Mouse (Mus musculus): ENCODE results near the gene Man2a1. TPM values are rescaled to one million over a fixed set of nuclear protein-coding genes. Genes with fewer than 3 reads are reported as not detected.

Gene Man2a1
- polyA plus RNA-seq, 1 experiment, result 21.3 TPM

GRCm38 (mm10) chr17:64608923-64609598 lies 8.5 kb downstream of the Man2a1 start:
- TF ChIP-seq POLR2A (IDR thresholded peaks at IDR 0.05; ENCODE audit: control insufficient read depth, extremely low read depth, insufficient read depth, low read length, poor library complexity), result no peak
- TF ChIP-seq CTCF (IDR thresholded peaks at IDR 0.05; ENCODE audit: borderline replicate concordance, control insufficient read depth, extremely low read depth, insufficient read depth, low read length, poor library complexity), result no peak
- Histone ChIP-seq H3K27me3 (ENCODE audit: control insufficient read depth, insufficient read depth, low read length) (no peaks in the 10 kb centered on the region), H3K4me1 (replicated peaks; ENCODE audit: control insufficient read depth, insufficient read depth, low read length) (0 out of 2 replicates have a peak, but pooled peaks cover 2% of the 10 kb centered on the region), H3K4me3 (ENCODE audit: control insufficient read depth, insufficient read depth, low read length) (no peak overlapping the region), H3K36me3 (ENCODE audit: control insufficient read depth, insufficient read depth, low read length) (no peaks in the 10 kb centered on the region; the same call in 1 of the 2 replicates), H3K27ac (ENCODE audit: control insufficient read depth, insufficient read depth, low read length) (no peak overlapping the region)
- DNase-seq, result no peak
- 86% methylated on average over 6 of the region's 6 CpGs for WGBS

- Histone ChIP-seq H3K27ac (ENCODE audit: control insufficient read depth, insufficient read depth, low read length) (no peak overlapping the region), H3K4me1 (replicated peaks; ENCODE audit: control insufficient read depth, insufficient read depth, low read length) (peaks cover under 1% of the 10 kb centered on the region; the same call in 1 of the 2 replicates), H3K4me3 (ENCODE audit: control insufficient read depth, insufficient read depth, low read length) (no peak overlapping the region), H3K27me3 (ENCODE audit: control insufficient read depth, insufficient read depth, low read length) (no peaks in the 10 kb centered on the region), H3K36me3 (ENCODE audit: control insufficient read depth, insufficient read depth, low read length) (no peaks in the 10 kb centered on the region; the same call in 1 of the 2 replicates)
- TF ChIP-seq CTCF (IDR thresholded peaks at IDR 0.05; ENCODE audit: borderline replicate concordance, control insufficient read depth, extremely low read depth, insufficient read depth, low read length, poor library complexity) (no peak), POLR2A (IDR thresholded peaks at IDR 0.05; ENCODE audit: control insufficient read depth, extremely low read depth, insufficient read depth, low read length, poor library complexity) (no peak)
- 90% methylated on average over 3 of the region's 3 CpGs for WGBS
- DNase-seq, result no peak
Measured at GRCm38 (mm10) chr17:64609741-64610140, 9.2 kb downstream of the Man2a1 start.

GRCm38 (mm10) chr17:64611426-64611825 lies 10.9 kb downstream of the Man2a1 start:
- Histone ChIP-seq H3K27me3 (ENCODE audit: control insufficient read depth, insufficient read depth, low read length) (no peaks in the 10 kb centered on the region), H3K4me1 (replicated peaks; ENCODE audit: control insufficient read depth, insufficient read depth, low read length) (peaks cover 3% of the 10 kb centered on the region; the same call in 1 of the 2 replicates), H3K4me3 (ENCODE audit: control insufficient read depth, insufficient read depth, low read length) (no peak overlapping the region), H3K27ac (ENCODE audit: control insufficient read depth, insufficient read depth, low read length) (no peak overlapping the region), H3K36me3 (ENCODE audit: control insufficient read depth, insufficient read depth, low read length) (no peaks in the 10 kb centered on the region; the same call in 1 of the 2 replicates)
- no peak for DNase-seq
- TF ChIP-seq POLR2A (IDR thresholded peaks at IDR 0.05; ENCODE audit: control insufficient read depth, extremely low read depth, insufficient read depth, low read length, poor library complexity), result no peak
- no peak for TF ChIP-seq CTCF (IDR thresholded peaks at IDR 0.05; ENCODE audit: borderline replicate concordance, control insufficient read depth, extremely low read depth, insufficient read depth, low read length, poor library complexity)
- WGBS, result 95% methylated on average over 5 of the region's 5 CpGs

- Histone ChIP-seq H3K36me3 (ENCODE audit: control insufficient read depth, insufficient read depth, low read length) (no peaks in the 10 kb centered on the region; the same call in 1 of the 2 replicates), H3K27ac (ENCODE audit: control insufficient read depth, insufficient read depth, low read length) (no peak overlapping the region), H3K4me3 (ENCODE audit: control insufficient read depth, insufficient read depth, low read length) (no peak overlapping the region), H3K4me1 (replicated peaks; ENCODE audit: control insufficient read depth, insufficient read depth, low read length) (peaks cover 3% of the 10 kb centered on the region; the same call in 1 of the 2 replicates), H3K27me3 (ENCODE audit: control insufficient read depth, insufficient read depth, low read length) (no peaks in the 10 kb centered on the region)
- no peak for TF ChIP-seq CTCF (IDR thresholded peaks at IDR 0.05; ENCODE audit: borderline replicate concordance, control insufficient read depth, extremely low read depth, insufficient read depth, low read length, poor library complexity)
- TF ChIP-seq POLR2A (IDR thresholded peaks at IDR 0.05; ENCODE audit: control insufficient read depth, extremely low read depth, insufficient read depth, low read length, poor library complexity), result no peak
- no peak for DNase-seq
- 93% methylated on average over 16 of the region's 16 CpGs for WGBS
Measured at GRCm38 (mm10) chr17:64612135-64612885, 11.8 kb downstream of the Man2a1 start.

- WGBS, result 96% methylated on average over 3 of the region's 3 CpGs
- peaks cover 3% of the 10 kb centered on the region; the same call in 1 of the 2 replicates for H3K4me1 ChIP-seq (replicated peaks; ENCODE audit: control insufficient read depth, insufficient read depth, low read length)
- H3K27me3 ChIP-seq (ENCODE audit: control insufficient read depth, insufficient read depth, low read length), result no peaks in the 10 kb centered on the region
- H3K4me3 ChIP-seq (ENCODE audit: control insufficient read depth, insufficient read depth, low read length), result no peak overlapping the region
- no peaks in the 10 kb centered on the region; the same call in 1 of the 2 replicates for H3K36me3 ChIP-seq (ENCODE audit: control insufficient read depth, insufficient read depth, low read length)
- H3K27ac ChIP-seq (ENCODE audit: control insufficient read depth, insufficient read depth, low read length), result no peak overlapping the region
- TF ChIP-seq CTCF (IDR thresholded peaks at IDR 0.05; ENCODE audit: borderline replicate concordance, control insufficient read depth, extremely low read depth, insufficient read depth, low read length, poor library complexity) (no peak), POLR2A (IDR thresholded peaks at IDR 0.05; ENCODE audit: control insufficient read depth, extremely low read depth, insufficient read depth, low read length, poor library complexity) (no peak)
- DNase-seq, result no peak
Measured at GRCm38 (mm10) chr17:64612930-64613329, 12.4 kb downstream of the Man2a1 start.

- DNase-seq, result no peak
- TF ChIP-seq CTCF (IDR thresholded peaks at IDR 0.05; ENCODE audit: borderline replicate concordance, control insufficient read depth, extremely low read depth, insufficient read depth, low read length, poor library complexity) (no peak), POLR2A (IDR thresholded peaks at IDR 0.05; ENCODE audit: control insufficient read depth, extremely low read depth, insufficient read depth, low read length, poor library complexity) (no peak)
- Histone ChIP-seq H3K27ac (ENCODE audit: control insufficient read depth, insufficient read depth, low read length) (no peak overlapping the region), H3K4me1 (replicated peaks; ENCODE audit: control insufficient read depth, insufficient read depth, low read length) (peaks cover 3% of the 10 kb centered on the region; the same call in 1 of the 2 replicates), H3K36me3 (ENCODE audit: control insufficient read depth, insufficient read depth, low read length) (no peaks in the 10 kb centered on the region; the same call in 1 of the 2 replicates), H3K27me3 (ENCODE audit: control insufficient read depth, insufficient read depth, low read length) (no peaks in the 10 kb centered on the region), H3K4me3 (ENCODE audit: control insufficient read depth, insufficient read depth, low read length) (no peak overlapping the region)
- WGBS, result 92% methylated on average over 3 of the region's 3 CpGs
Measured at GRCm38 (mm10) chr17:64613351-64613750, 12.8 kb downstream of the Man2a1 start.
